Mouse (Mus musculus): ENCODE measurements around the gene Glcci1. TPM values are rescaled to one million over a fixed set of nuclear protein-coding genes. Genes with fewer than 3 reads are reported as not detected.
A peak's percentile ranks its signal among the peaks of the same experiment; 100 is the strongest.

Gene Glcci1
- polyA plus RNA-seq, 1 experiment from 2014 or later, result 7.7 TPM

DNA sequence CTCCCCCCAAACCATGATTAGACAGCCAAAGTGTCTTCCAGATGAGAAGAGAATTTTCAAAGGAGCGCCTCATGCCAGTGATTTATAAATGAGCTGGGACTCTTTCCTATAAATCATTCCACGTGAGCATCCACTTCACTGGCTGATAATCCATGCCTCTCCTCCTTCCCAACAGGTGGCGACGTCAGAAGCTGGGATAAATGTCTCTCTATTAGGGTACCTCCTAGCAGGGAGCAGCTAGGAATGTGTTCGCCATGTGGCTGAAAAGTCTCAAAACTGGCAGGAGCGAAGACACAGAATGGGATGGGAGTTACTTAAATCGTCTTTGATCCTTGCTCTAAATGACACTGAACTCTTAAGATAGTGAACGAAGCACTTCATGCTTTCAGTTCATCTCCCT lies 122.0 kb downstream of the Glcci1 start:
- H3K9me3 ChIP-seq (ENCODE audit: low read length), result no peaks in the 10 kb centered on the region
- H3K4me3 ChIP-seq (ENCODE audit: low read depth, low read length), result no peak overlapping the region
- no peak for TF ChIP-seq CTCF (IDR thresholded peaks at IDR 0.05)
- TF ChIP-seq EP300 (IDR thresholded peaks at IDR 0.05), result no peak
- no peaks in the 10 kb centered on the region for H3K27me3 ChIP-seq (replicated peaks; ENCODE audit: insufficient read depth, low read length)
- DNase-seq (ENCODE audit: low spot score), result no peak
- no peak overlapping the region for H3K9ac ChIP-seq (replicated peaks; ENCODE audit: low read depth)
- ATAC-seq, result no peak
- no peaks in the 10 kb centered on the region for H3K4me1 ChIP-seq (ENCODE audit: insufficient read depth, low read depth, low read length)
- no peak overlapping the region for H3K27ac ChIP-seq (ENCODE audit: low read length)
- no peak overlapping the region for H3K4me2 ChIP-seq (replicated peaks; ENCODE audit: low read depth, low read length)
- H3K36me3 ChIP-seq (ENCODE audit: insufficient read depth, low read length), result no peaks in the 10 kb centered on the region
- 86% methylated on average over 8 of the region's 8 CpGs for WGBS

GRCm38 (mm10) chr6:8631986-8632632 lies 122.7 kb downstream of the Glcci1 start:
- Histone ChIP-seq H3K27me3 (replicated peaks; ENCODE audit: insufficient read depth, low read length) (no peaks in the 10 kb centered on the region), H3K36me3 (ENCODE audit: insufficient read depth, low read length) (no peaks in the 10 kb centered on the region), H3K27ac (ENCODE audit: low read length) (no peak overlapping the region), H3K9ac (replicated peaks; ENCODE audit: low read depth) (no peak overlapping the region), H3K4me3 (ENCODE audit: low read depth, low read length) (no peak overlapping the region), H3K9me3 (ENCODE audit: low read length) (no peaks in the 10 kb centered on the region), H3K4me1 (ENCODE audit: insufficient read depth, low read depth, low read length) (no peaks in the 10 kb centered on the region), H3K4me2 (replicated peaks; ENCODE audit: low read depth, low read length) (no peak overlapping the region)
- TF ChIP-seq CTCF (IDR thresholded peaks at IDR 0.05), result no peak
- no peak for TF ChIP-seq EP300 (IDR thresholded peaks at IDR 0.05)
- WGBS, result 54% methylated on average over 5 of the region's 5 CpGs
- DNase-seq (ENCODE audit: low spot score) (no peak), ATAC-seq (no peak)

- no peaks in the 10 kb centered on the region for H3K27me3 ChIP-seq (replicated peaks; ENCODE audit: insufficient read depth, low read length)
Observed at GRCm38 (mm10) chr6:8632701-8633100, 123.3 kb downstream of the Glcci1 start.

DNA sequence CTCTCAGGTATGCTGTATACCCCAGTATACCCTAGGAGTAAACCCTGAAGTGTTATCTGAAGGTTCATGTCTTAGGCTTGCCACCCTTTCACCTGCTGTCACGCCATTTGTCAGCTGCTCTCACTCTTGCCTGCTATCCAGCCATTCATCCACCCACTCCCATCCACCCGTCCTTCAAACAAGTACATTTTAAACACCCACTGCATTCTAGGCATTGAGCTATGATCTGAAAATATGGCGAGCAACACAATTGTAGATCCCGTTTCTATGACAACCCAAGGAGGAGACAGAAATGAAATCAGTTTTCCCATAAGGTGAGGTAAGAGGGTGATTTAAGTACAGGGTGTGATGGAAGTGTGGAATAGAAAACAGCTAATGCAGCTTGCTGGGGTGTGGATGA lies 128.7 kb downstream of the Glcci1 start:
- Histone ChIP-seq H3K4me1 (ENCODE audit: insufficient read depth, low read depth, low read length) (no peaks in the 10 kb centered on the region), H3K27me3 (replicated peaks; ENCODE audit: insufficient read depth, low read length) (no peaks in the 10 kb centered on the region), H3K9ac (replicated peaks; ENCODE audit: low read depth) (no peak overlapping the region), H3K4me3 (ENCODE audit: low read depth, low read length) (no peak overlapping the region), H3K27ac (ENCODE audit: low read length) (no peak overlapping the region), H3K4me2 (replicated peaks; ENCODE audit: low read depth, low read length) (no peak overlapping the region), H3K36me3 (ENCODE audit: insufficient read depth, low read length) (no peaks in the 10 kb centered on the region), H3K9me3 (ENCODE audit: low read length) (no peaks in the 10 kb centered on the region)
- no peak for TF ChIP-seq CTCF (IDR thresholded peaks at IDR 0.05)
- TF ChIP-seq EP300 (IDR thresholded peaks at IDR 0.05), result no peak
- 82% methylated on average over 4 of the region's 4 CpGs for WGBS
- no peak for DNase-seq (ENCODE audit: low spot score)
- ATAC-seq, result no peak

More at GRCm38 (mm10) chr6:8632701-8633100, 123.3 kb downstream of the Glcci1 start:
- no peaks in the 10 kb centered on the region for H3K9me3 ChIP-seq (ENCODE audit: low read length)
- H3K27ac ChIP-seq (ENCODE audit: low read length), result no peak overlapping the region
- H3K9ac ChIP-seq (replicated peaks; ENCODE audit: low read depth), result no peak overlapping the region
- 94% methylated on average over 4 of the region's 4 CpGs for WGBS
- H3K36me3 ChIP-seq (ENCODE audit: insufficient read depth, low read length), result no peaks in the 10 kb centered on the region
- no peaks in the 10 kb centered on the region for H3K4me1 ChIP-seq (ENCODE audit: insufficient read depth, low read depth, low read length)
- TF ChIP-seq EP300 (IDR thresholded peaks at IDR 0.05) (no peak), CTCF (IDR thresholded peaks at IDR 0.05) (no peak)
- ATAC-seq (no peak), DNase-seq (ENCODE audit: low spot score) (no peak)
- no peak overlapping the region for H3K4me3 ChIP-seq (ENCODE audit: low read depth, low read length)
- H3K4me2 ChIP-seq (replicated peaks; ENCODE audit: low read depth, low read length), result no peak overlapping the region

DNA sequence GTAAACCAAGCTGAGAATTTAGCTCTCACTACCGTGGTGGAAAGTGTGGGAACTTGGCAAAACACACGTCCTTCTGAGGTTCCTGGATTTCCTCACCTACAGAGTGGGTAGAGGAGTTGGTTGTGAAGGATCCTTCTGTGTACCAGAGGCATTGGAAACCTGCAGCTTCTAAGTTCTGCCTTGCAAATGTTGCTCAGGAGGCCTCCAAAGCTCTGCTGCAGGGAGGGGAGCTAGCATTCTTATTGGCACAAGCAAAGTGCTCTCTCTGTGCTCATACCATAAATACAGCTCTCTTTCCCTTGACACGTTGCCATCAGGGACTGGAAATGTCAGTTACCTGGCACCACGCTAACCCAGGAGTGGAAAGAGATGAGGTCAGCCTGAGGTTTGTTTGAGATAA lies 129.5 kb downstream of the Glcci1 start:
- Histone ChIP-seq H3K36me3 (ENCODE audit: insufficient read depth, low read length) (no peaks in the 10 kb centered on the region), H3K9me3 (ENCODE audit: low read length) (no peaks in the 10 kb centered on the region), H3K4me1 (ENCODE audit: insufficient read depth, low read depth, low read length) (no peaks in the 10 kb centered on the region), H3K4me2 (replicated peaks; ENCODE audit: low read depth, low read length) (no peak overlapping the region), H3K27ac (ENCODE audit: low read length) (no peak overlapping the region), H3K4me3 (ENCODE audit: low read depth, low read length) (no peak overlapping the region), H3K27me3 (replicated peaks; ENCODE audit: insufficient read depth, low read length) (no peaks in the 10 kb centered on the region), H3K9ac (replicated peaks; ENCODE audit: low read depth) (no peak overlapping the region)
- WGBS, result 68% methylated on average over 4 of the region's 4 CpGs
- ATAC-seq (no peak), DNase-seq (ENCODE audit: low spot score) (peak; percentile 8)
- TF ChIP-seq CTCF (IDR thresholded peaks at IDR 0.05), result no peak
- TF ChIP-seq EP300 (IDR thresholded peaks at IDR 0.05), result no peak

GRCm38 (mm10) chr6:8639526-8639925 lies 130.1 kb downstream of the Glcci1 start:
- Histone ChIP-seq H3K4me1 (ENCODE audit: insufficient read depth, low read depth, low read length) (no peaks in the 10 kb centered on the region), H3K27ac (ENCODE audit: low read length) (no peak overlapping the region), H3K36me3 (ENCODE audit: insufficient read depth, low read length) (no peaks in the 10 kb centered on the region), H3K9ac (replicated peaks; ENCODE audit: low read depth) (no peak overlapping the region), H3K9me3 (ENCODE audit: low read length) (no peaks in the 10 kb centered on the region), H3K4me3 (ENCODE audit: low read depth, low read length) (no peak overlapping the region), H3K27me3 (replicated peaks; ENCODE audit: insufficient read depth, low read length) (no peaks in the 10 kb centered on the region), H3K4me2 (replicated peaks; ENCODE audit: low read depth, low read length) (no peak overlapping the region)
- no peak for ATAC-seq
- TF ChIP-seq EP300 (IDR thresholded peaks at IDR 0.05) (no peak), CTCF (IDR thresholded peaks at IDR 0.05) (no peak)
- 63% methylated on average over 2 of the region's 2 CpGs for WGBS
- no peak for DNase-seq (ENCODE audit: low spot score)

GRCm38 (mm10) chr6:8640863-8641262 lies 131.5 kb downstream of the Glcci1 start:
- ATAC-seq, result no peak
- Histone ChIP-seq H3K4me3 (ENCODE audit: low read depth, low read length) (no peak overlapping the region), H3K9me3 (ENCODE audit: low read length) (no peaks in the 10 kb centered on the region), H3K9ac (replicated peaks; ENCODE audit: low read depth) (no peak overlapping the region), H3K27me3 (replicated peaks; ENCODE audit: insufficient read depth, low read length) (no peaks in the 10 kb centered on the region), H3K4me1 (ENCODE audit: insufficient read depth, low read depth, low read length) (no peaks in the 10 kb centered on the region), H3K36me3 (ENCODE audit: insufficient read depth, low read length) (no peaks in the 10 kb centered on the region), H3K4me2 (replicated peaks; ENCODE audit: low read depth, low read length) (no peak overlapping the region), H3K27ac (ENCODE audit: low read length) (no peak overlapping the region)
- TF ChIP-seq EP300 (IDR thresholded peaks at IDR 0.05) (no peak), CTCF (IDR thresholded peaks at IDR 0.05) (no peak)
- WGBS, result 87% methylated on average over 5 of the region's 5 CpGs
- DNase-seq (ENCODE audit: low spot score), result no peak
